Mouse (Mus musculus) heart, adult 2 months (tissue): ENCODE measurements around the gene Trmt1. TPM values are rescaled to one million over a fixed set of nuclear protein-coding genes. Genes with fewer than 3 reads are reported as not detected.
A peak's percentile ranks its signal among the peaks of the same experiment; 100 is the strongest.

Experiments
- DNase-seq, 2 experiments: peaks; one replicate each; pipeline ENCODE4 v3.0.0; 2021
- H3K27ac ChIP-seq: fragments of 200-600 bp; 2 replicates; pipeline ENCODE4 v1.8.1; 2022
- H3K27me3 ChIP-seq: fragments of 200-500 bp; 2 replicates; pipeline ENCODE4 v1.6.1; 2012; ENCODE audit warnings: mild to moderate bottlenecking, low read length, inconsistent platforms, mixed read lengths; ENCODE audit not compliant: control insufficient read depth, insufficient read depth
- H3K36me3 ChIP-seq: fragments of 200-500 bp; 2 replicates; pipeline ENCODE4 v1.6.1; 2012; ENCODE audit warnings: low read length, inconsistent platforms; ENCODE audit not compliant: control insufficient read depth, insufficient read depth
- H3K4me1 ChIP-seq: fragments of 200-500 bp; 2 replicates; pipeline ENCODE4 v1.6.1; 2011; ENCODE audit warnings: low read length; ENCODE audit not compliant: control insufficient read depth, insufficient read depth
- H3K4me3 ChIP-seq: fragments of 200-600 bp; 2 replicates; pipeline ENCODE4 v1.8.1; 2022
- H3K79me2 ChIP-seq: fragments of 200-500 bp; replicated peaks from 2 replicates; pipeline ENCODE4 v1.6.1; 2012; ENCODE audit warnings: mild to moderate bottlenecking, inconsistent platforms, low read length, moderate library complexity, mixed read lengths; ENCODE audit not compliant: control insufficient read depth, insufficient read depth
- H3K9ac ChIP-seq: fragments of 200-500 bp; 2 replicates; pipeline ENCODE4 v1.6.1; 2012; ENCODE audit warnings: low read depth, mild to moderate bottlenecking, control low read depth, inconsistent platforms, low read length, mixed read lengths
- CTCF ChIP-seq: fragments of 200-600 bp; IDR thresholded peaks from 2 replicates; pipeline ENCODE4 v1.8.1; 2022; ENCODE audit warnings: antibody characterized with exemption, mild to moderate bottlenecking, moderate library complexity
- EP300 ChIP-seq: fragments of 200-500 bp; IDR thresholded peaks from 2 replicates; pipeline ENCODE4 v1.6.1; 2011; ENCODE audit warnings: low read depth, low read length, control low read depth; ENCODE audit not compliant: insufficient read depth
- POLR2A ChIP-seq: fragments of 200-500 bp; IDR thresholded peaks from 2 replicates; pipeline ENCODE4 v1.6.1; 2011; ENCODE audit warnings: mild to moderate bottlenecking, low read depth, low read length, control low read depth; ENCODE audit not compliant: insufficient read depth
- WGBS: fragments of 180-500 bp; shearing (Covaris S2); methylation state at CpG from one replicate; pipeline ENCODE4 v1.1.7; 2018; 5-methylcytosine and 5-hydroxymethylcytosine counted together
- intact Hi-C: fragments of 180-260 bp; cut with DNase I; formaldehyde crosslinking; loops from one replicate; pipeline ENCODE4 v1.15.1; 2025
- polyA plus RNA-seq: library from polyadenylated mRNA; depleted of rRNA; stranded (reverse); fragments of >200 nt; gene quantifications from 2 replicates; pipeline ENCODE4 v1.2.3, GENCODE M21; 2012
- total RNA-seq, 2 experiments: library from RNA; stranded (reverse); gene quantifications; 2 replicates each; pipeline ENCODE4 v1.2.3; 2021

Gene Trmt1
- total and polyA plus RNA-seq, 3 experiments, result 32.0 to 50.8 (median 37.4) TPM

DNA sequence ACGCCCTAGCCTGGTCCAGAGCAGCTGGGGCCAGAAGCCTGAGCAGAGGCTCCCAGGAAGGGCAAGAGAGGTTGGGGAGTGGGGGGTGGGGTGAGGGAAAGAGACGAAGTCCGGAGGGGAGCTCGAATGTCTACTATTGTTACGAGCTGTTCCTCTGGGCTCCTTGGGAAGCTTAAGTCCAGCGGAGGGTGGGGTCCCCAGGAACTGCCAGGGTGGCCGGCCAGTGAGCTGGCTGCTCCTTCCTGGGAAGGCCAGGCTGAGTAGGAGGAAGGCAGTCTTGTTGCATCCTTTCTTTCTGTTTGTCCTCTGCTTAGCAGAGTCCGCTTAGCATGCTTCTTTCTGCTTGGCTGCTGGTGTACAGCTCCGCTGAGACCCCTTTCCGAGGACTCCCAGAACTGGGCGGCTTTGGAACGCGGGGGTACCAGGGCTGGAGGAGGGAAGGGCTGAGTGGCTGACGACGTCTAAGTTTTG lies 22.0 kb downstream of the Trmt1 start:
- Histone ChIP-seq H3K9ac (peak overlapping the region; percentile 76), H3K27ac (peak overlapping the region; percentile 85), H3K36me3 (no peaks in the 10 kb centered on the region), H3K27me3 (no peaks in the 10 kb centered on the region), H3K79me2 (no peaks in the 10 kb centered on the region), H3K4me3 (no peak overlapping the region; the same call in 1 of the 2 replicates), H3K4me1 (peaks cover 16% of the 10 kb centered on the region)
- 46% methylated on average over 15 of the region's 15 CpGs for WGBS
- peak; percentile 50 to 58 for DNase-seq
- intact Hi-C loops, result loop anchor here (2.0 kb wide), 1 partner anchor 19 kb away; no protein-coding TSS in a partner anchor
- TF ChIP-seq POLR2A, result no peak
- 0 out of 2 replicates have a peak, but pooled peaks have one; percentile 8 for TF ChIP-seq EP300

GRCm38 (mm10) chr8:84708774-84709475 lies 22.8 kb downstream of the Trmt1 start:
- Histone ChIP-seq H3K36me3 (no peaks in the 10 kb centered on the region), H3K79me2 (no peaks in the 10 kb centered on the region), H3K27ac (peak overlapping the region; percentile 7; the same call in 1 of the 2 replicates), H3K4me1 (peaks cover 16% of the 10 kb centered on the region), H3K27me3 (no peaks in the 10 kb centered on the region), H3K9ac (no peak overlapping the region), H3K4me3 (no peak overlapping the region)
- TF ChIP-seq CTCF, result peak; percentile 95
- peak; percentile 95 for TF ChIP-seq EP300
- no peak for TF ChIP-seq POLR2A
- 24% methylated on average over 12 of the region's 12 CpGs for WGBS
- peak; percentile 89 to 91 for DNase-seq
- intact Hi-C loops, result loop anchor here (1.0 to 2.0 kb wide), 3 partner anchors 18 to 102 kb away; no protein-coding TSS in a partner anchor

GRCm38 (mm10) chr8:84709931-84710330 lies 23.8 kb downstream of the Trmt1 start:
- Histone ChIP-seq H3K27ac (peak overlapping the region; percentile 34), H3K4me1 (peaks cover 16% of the 10 kb centered on the region), H3K4me3 (no peak overlapping the region), H3K9ac (no peak overlapping the region), H3K79me2 (no peaks in the 10 kb centered on the region), H3K36me3 (no peaks in the 10 kb centered on the region), H3K27me3 (no peaks in the 10 kb centered on the region)
- DNase-seq, result no peak
- WGBS, result 93% methylated on average over 1 of the region's 1 CpGs
- TF ChIP-seq EP300, result no peak
- no peak for TF ChIP-seq POLR2A
- no peak for TF ChIP-seq CTCF
- intact Hi-C loops, result loop anchor here (1.0 to 2.0 kb wide), 3 partner anchors 17 to 101 kb away; no protein-coding TSS in a partner anchor

DNA sequence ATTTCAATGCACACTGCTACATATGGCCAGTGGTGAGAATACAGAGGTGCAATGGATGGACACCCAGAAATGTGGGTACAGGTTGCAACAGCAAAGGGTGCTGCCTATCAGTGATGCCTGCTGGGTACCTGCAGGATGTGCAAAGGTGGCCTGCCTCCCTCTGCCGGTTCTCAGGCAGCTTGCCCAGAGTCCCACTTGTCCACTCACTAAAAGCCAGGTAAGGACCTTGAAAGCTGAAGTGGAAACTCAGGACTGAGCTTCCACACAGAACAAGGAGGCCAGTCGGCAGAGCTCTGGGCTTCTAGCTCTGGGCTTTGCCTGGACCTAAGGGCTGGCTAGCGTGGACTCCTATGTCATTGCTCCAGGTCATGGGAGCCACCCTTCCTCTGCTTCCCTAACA lies 25.2 kb downstream of the Trmt1 start:
- peaks cover 15% of the 10 kb centered on the region for H3K4me1 ChIP-seq
- H3K27me3 ChIP-seq, result no peaks in the 10 kb centered on the region
- no peak overlapping the region for H3K9ac ChIP-seq
- TF ChIP-seq POLR2A (no peak), CTCF (no peak), EP300 (no peak)
- WGBS, result 33% methylated on average over 3 of the region's 3 CpGs
- intact Hi-C loops, result no loop called here
- H3K4me3 ChIP-seq, result no peak overlapping the region
- H3K79me2 ChIP-seq, result no peaks in the 10 kb centered on the region
- H3K36me3 ChIP-seq, result no peaks in the 10 kb centered on the region
- H3K27ac ChIP-seq, result peak overlapping the region; percentile 76
- DNase-seq, result no peak

DNA sequence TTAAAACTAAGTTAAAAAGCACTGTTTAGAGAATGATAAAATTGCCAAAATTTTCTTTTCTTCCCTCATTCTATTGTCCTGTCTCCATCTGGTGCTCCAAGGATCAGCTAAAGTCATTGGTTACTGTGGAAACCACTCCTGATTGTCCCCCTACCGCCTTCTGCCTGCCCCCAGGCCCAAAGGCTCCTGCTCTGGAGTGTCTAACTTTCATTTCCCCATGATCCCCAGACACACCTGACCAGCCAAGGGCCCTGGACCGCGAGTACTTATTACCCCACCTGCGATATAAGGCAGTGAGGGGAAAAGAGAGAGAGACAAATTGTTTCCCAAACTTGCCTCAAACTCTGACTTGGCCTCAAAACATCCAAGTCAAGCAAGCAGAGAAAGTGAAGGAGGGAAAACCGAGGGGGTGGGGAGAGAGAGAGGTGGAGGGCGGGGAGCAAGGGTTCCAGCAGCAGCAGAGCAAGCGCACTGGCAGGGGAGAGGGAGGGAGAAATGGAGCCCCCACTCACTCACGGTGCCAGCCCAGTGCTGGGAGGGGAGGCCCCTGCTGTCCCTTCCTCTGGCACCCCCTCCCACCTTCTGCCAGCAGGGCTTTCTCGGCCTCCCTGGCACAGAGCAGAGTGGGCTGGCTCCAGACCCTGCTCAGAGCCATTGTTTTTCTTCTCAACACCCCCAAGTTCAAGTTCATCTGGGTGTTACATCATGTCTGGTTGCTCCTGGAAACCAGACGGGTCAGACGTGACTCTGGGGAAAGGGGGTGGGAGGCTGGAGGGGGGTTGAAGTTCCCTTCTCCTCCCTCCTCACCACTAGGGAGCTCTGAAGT lies 26.0 kb downstream of the Trmt1 start:
- H3K27me3 ChIP-seq, result no peaks in the 10 kb centered on the region
- TF ChIP-seq CTCF (no peak), EP300 (no peak), POLR2A (no peak)
- WGBS, result 40% methylated on average over 11 of the region's 11 CpGs
- peak overlapping the region; percentile 76 for H3K27ac ChIP-seq
- peak; percentile 73 to 76 for DNase-seq
- H3K9ac ChIP-seq, result peak overlapping the region; percentile 63; the same call in 1 of the 2 replicates
- no peaks in the 10 kb centered on the region for H3K36me3 ChIP-seq
- no peaks in the 10 kb centered on the region for H3K79me2 ChIP-seq
- intact Hi-C loops, result no loop called here
- H3K4me1 ChIP-seq, result peaks cover 13% of the 10 kb centered on the region
- no peak overlapping the region for H3K4me3 ChIP-seq
